Mouse (Mus musculus) heart, postnatal 10 days (tissue): Measurements from ENCODE around the gene Gm9736. TPM values are rescaled to one million over a fixed set of nuclear protein-coding genes. Genes with fewer than 3 reads are reported as not detected.
"Not testable (repeated sequence)": the region's sequence is repeated elsewhere in the genome, so short reads cannot be mapped to it uniquely, and the experiment has no call there.

Source experiments
- DNase-seq, 2 experiments: peaks; one replicate each; pipeline ENCODE4 v3.0.0; 2021
- intact Hi-C: fragments of 180-260 bp; cut with DNase I; formaldehyde crosslinking; loops from one replicate; pipeline ENCODE4 v1.15.1; 2025
- total RNA-seq, 2 experiments: library from RNA; stranded (reverse); gene quantifications; 2 replicates each; pipeline ENCODE4 v1.2.3; 2021

Gene Gm9736
- not detected for total RNA-seq

- DNase-seq, intact Hi-C loops: not testable (repeated sequence)
These were observed at the start of gene Gm9736 for GRCm38 (mm10) chr10:77751254-77751653. Gene Gm9736 (minus strand): TSS chr10:77751354.

- intact Hi-C loops, result no loop called here
- DNase-seq, result no peak
These were observed 47.9 kb upstream of the Gm9736 start, which contains the start of gene Gm19668 for GRCm38 (mm10) chr10:77798921-77799508. Gene Gm19668 (minus strand): TSS chr10:77799133.

- peak; percentile 31 to 50 for DNase-seq
- intact Hi-C loops, result not testable (repeated sequence)
These were observed 47.2 kb upstream of the Gm9736 start for GRCm38 (mm10) chr10:77798164-77798920.

GRCm38 (mm10) chr10:77797677-77798076, 46.5 kb upstream of the Gm9736 start:
- DNase-seq, result peak; percentile 44 to 50
- intact Hi-C loops, result no loop called here

GRCm38 (mm10) chr10:77794976-77795375, 43.8 kb upstream of the Gm9736 start, which contains the start of gene Gm9639:
Gene Gm9639 (minus strand): TSS chr10:77795076.
- DNase-seq, result peak in 1 of 2 experiments; percentile 29
- intact Hi-C loops, result no loop called here

- intact Hi-C loops, result loop anchor here (10.0 kb wide), 1 partner anchor 126 kb away; no protein-coding TSS in a partner anchor
- DNase-seq, result no peak
These were observed 37.5 kb upstream of the Gm9736 start for GRCm38 (mm10) chr10:77788621-77789020.

GRCm38 (mm10) chr10:77787876-77788275, 36.7 kb upstream of the Gm9736 start, which contains the start of gene Gm7137:
Gene Gm7137 (minus strand): TSS chr10:77788200.
- intact Hi-C loops, result loop anchor here (10.0 kb wide), 1 partner anchor 127 kb away; no protein-coding TSS in a partner anchor

GRCm38 (mm10) chr10:77783396-77783795, 32.2 kb upstream of the Gm9736 start:
- not testable (repeated sequence) for DNase-seq

More at GRCm38 (mm10) chr10:77787876-77788275, 36.7 kb upstream of the Gm9736 start, which contains the start of gene Gm7137:
- DNase-seq, result peak; percentile 47 to 55

GRCm38 (mm10) chr10:77782442-77782841, 31.3 kb upstream of the Gm9736 start, which contains the start of gene Gm3250:
Gene Gm3250 (minus strand): TSS chr10:77782542.
- intact Hi-C loops, result loop anchor here (10.0 kb wide), 1 partner anchor 132 kb away; no protein-coding TSS in a partner anchor

More at GRCm38 (mm10) chr10:77783396-77783795, 32.2 kb upstream of the Gm9736 start:
- intact Hi-C loops, result loop anchor here (10.0 kb wide), 1 partner anchor 131 kb away; no protein-coding TSS in a partner anchor

GRCm38 (mm10) chr10:77776844-77777243, 25.7 kb upstream of the Gm9736 start, which contains the start of gene Gm7138:
Gene Gm7138 (minus strand): TSS chr10:77776944.
- intact Hi-C loops, DNase-seq: not testable (repeated sequence)

More at GRCm38 (mm10) chr10:77782442-77782841, 31.3 kb upstream of the Gm9736 start, which contains the start of gene Gm3250:
- DNase-seq, result not testable (repeated sequence)

GRCm38 (mm10) chr10:77772142-77772541, 21.0 kb upstream of the Gm9736 start:
- intact Hi-C loops, DNase-seq: not testable (repeated sequence)

- intact Hi-C loops, DNase-seq: not testable (repeated sequence)
These were observed 20.1 kb upstream of the Gm9736 start, which contains the start of gene Gm3238 for GRCm38 (mm10) chr10:77771225-77771624. Gene Gm3238 (minus strand): TSS chr10:77771325.

- no peak for DNase-seq
- intact Hi-C loops, result no loop called here
These were observed 18.6 kb upstream of the Gm9736 start for GRCm38 (mm10) chr10:77769727-77770126.

- DNase-seq, intact Hi-C loops: not testable (repeated sequence)
These were observed 8.4 kb upstream of the Gm9736 start, which contains the start of gene Gm3233 for GRCm38 (mm10) chr10:77759582-77759981. Gene Gm3233 (minus strand): TSS chr10:77759682.

- no peak for DNase-seq
- intact Hi-C loops, result no loop called here
These were observed 2.3 kb upstream of the Gm9736 start for GRCm38 (mm10) chr10:77753448-77753847.

- intact Hi-C loops, DNase-seq: not testable (repeated sequence)
These were observed 1.2 kb upstream of the Gm9736 start for GRCm38 (mm10) chr10:77752312-77752711.

- intact Hi-C loops, DNase-seq: not testable (repeated sequence)
These were observed 468 bp downstream of the Gm9736 start for GRCm38 (mm10) chr10:77750686-77751085.

- DNase-seq, intact Hi-C loops: not testable (repeated sequence)
These were observed 9.0 kb downstream of the Gm9736 start, which contains the start of gene Gm18596 for GRCm38 (mm10) chr10:77741924-77742688. Gene Gm18596 (minus strand): TSS chr10:77742638.

- no peak for DNase-seq
- intact Hi-C loops, result no loop called here
These were observed 12.2 kb downstream of the Gm9736 start for GRCm38 (mm10) chr10:77738929-77739328.

GRCm38 (mm10) chr10:77735928-77736327, 15.2 kb downstream of the Gm9736 start:
- no peak for DNase-seq

More at GRCm38 (mm10) chr10:77735928-77736327, 15.2 kb downstream of the Gm9736 start:
- intact Hi-C loops, result no loop called here
